Mouse (Mus musculus) R1 (cell line): ENCODE results near the gene Wbp2nl.
"Not testable (repeated sequence)": the region's sequence is repeated elsewhere in the genome, so short reads cannot be mapped to it uniquely, and the experiment has no call there.

ENCODE experiments used
- DNase-seq: peaks from one replicate; pipeline ENCODE4 v3.0.0-alpha.2; 2018; ENCODE audit warnings: low read depth, low spot score

Wbp2nl gene

GRCm38 (mm10) chr15:82348258-82348998 lies 49.7 kb downstream of the Wbp2nl start:
- DNase-seq, result no peak

DNA sequence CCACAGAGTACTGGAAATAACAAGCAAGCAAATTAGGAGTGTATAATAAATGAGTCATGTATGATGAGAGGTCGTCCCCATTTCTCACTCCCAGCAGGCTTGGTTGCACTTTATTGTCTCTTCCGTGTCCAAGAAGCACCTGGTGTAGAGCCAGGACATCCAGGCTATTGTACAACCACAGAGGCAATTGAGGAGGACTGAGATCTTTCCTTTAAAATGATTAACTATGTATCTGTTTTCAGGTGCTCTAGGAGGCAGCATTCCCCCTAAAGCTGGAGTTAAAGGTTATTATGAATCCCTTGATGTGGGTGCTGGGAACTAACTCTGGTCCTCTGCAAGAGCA lies 50.2 kb downstream of the Wbp2nl start:
- no peak for DNase-seq

DNA sequence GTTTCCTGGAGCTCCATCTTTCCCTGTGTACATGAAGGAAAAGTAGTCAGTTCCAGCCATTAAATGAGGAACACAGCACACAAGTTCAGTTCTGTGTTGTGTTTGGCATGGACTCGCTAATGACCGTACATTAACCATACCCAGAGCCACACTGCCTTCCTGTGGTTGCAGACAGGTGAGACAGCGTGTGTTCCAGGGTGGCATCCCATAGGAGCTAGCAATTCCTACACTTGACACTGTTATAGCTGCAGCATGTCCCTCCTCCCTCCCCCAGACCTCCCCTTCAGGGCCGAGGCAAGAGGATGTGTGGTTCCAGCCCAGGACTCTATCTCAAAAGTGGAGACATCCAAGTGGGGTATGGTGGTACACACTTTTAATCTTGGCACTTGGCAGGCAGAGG lies 51.6 kb downstream of the Wbp2nl start:
- no peak for DNase-seq

DNA sequence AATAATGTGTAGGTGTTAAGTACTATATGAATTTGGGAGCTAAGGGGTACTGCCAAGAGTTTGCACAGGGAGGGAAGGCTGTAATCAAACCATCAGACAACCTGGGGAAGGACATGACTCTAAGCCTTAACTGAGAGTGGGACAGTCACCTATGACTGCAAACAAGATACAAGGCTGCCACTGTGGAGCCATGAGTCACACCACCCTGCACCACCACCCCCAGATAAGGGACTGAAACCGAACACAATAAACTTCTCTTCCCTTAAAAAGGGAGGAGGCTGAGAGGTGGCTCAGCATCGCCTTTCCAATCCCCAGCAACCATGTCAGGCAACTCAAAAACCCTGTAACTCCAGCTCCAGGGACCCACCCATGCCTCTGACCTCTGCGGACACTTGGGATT lies 52.7 kb downstream of the Wbp2nl start:
- no peak for DNase-seq

- peak; percentile 69 for DNase-seq
Observed at GRCm38 (mm10) chr15:82353078-82353744, 54.5 kb downstream of the Wbp2nl start.

GRCm38 (mm10) chr15:82353745-82354113 lies 55.0 kb downstream of the Wbp2nl start:
- DNase-seq, result no peak

DNA sequence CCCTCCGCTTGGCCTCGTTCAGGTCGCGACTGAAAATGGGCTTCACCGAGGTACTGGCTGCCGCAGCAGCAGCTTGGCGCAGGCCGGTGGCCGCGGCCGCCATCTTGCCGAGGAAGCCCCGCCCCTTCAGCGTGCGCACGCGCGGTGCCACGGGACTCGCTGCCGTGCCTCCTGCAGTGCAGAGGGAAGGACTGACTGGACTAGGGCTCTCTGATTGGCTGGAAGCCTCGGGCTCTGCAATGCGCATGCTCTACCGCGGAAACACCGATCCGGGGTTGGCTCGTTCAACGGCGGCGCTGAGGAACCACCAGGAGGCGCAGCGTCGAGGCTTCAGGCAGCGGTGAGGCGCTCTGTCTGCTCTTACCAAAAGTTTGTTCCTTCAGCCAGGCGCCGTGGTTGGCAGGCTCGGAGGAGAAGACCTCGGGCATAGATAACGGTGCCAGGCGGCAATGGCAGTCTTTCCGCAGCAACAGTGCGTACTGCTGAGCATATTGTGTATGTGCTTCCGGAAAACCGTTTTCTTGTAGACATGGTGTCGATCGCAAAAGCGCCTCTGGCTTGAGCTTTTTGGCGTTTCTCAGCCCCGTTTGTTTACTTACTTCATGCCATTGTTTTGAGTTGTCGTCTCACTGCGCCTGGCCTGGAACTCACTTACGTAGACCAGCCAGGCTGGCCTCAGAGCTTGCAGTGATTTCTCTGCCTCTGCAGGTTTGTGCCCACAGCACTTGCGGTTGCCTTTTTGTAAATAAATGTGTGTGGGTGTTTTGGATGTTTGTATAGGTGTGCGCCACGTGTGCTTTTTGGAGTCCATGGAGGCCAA lies 55.6 kb downstream of the Wbp2nl start, which contains the start of gene Ndufa6:
Gene Ndufa6, minus strand, starts transcription at position 197 of the 820 bp plus-strand sequence.
- DNase-seq, result peak; percentile 98

GRCm38 (mm10) chr15:82358431-82359260 lies 59.9 kb downstream of the Wbp2nl start:
- no peak for DNase-seq

DNA sequence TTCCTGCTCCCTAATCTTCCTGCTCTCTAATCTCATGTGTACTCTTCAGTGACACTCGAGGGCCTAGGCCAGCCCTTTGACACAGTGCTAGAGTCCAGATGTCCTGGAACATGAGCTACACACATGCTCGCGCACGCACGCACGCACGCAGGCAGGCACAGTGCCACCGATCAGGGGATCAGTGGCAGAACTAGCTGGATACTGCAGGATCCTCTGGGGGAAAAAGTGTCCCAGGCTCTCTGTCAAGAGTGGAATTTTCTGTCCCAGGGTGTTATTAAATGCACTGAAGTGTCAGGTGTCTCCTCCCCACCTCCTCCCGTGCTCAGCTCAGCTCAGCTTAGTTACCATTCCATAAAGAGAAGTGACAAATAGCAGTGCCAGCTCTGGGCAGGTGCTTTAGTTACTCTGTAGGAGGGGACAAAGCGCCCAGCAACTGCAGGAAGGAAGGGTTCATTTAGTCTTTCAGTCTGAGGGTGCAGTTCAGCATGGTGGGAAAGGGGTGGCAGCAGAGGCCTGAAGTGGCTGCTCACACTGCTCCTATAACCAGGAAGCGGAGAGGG lies 62.8 kb downstream of the Wbp2nl start:
- peak; percentile 74 for DNase-seq

- DNase-seq, result no peak
Observed at GRCm38 (mm10) chr15:82362234-82362633, 63.5 kb downstream of the Wbp2nl start.

DNA sequence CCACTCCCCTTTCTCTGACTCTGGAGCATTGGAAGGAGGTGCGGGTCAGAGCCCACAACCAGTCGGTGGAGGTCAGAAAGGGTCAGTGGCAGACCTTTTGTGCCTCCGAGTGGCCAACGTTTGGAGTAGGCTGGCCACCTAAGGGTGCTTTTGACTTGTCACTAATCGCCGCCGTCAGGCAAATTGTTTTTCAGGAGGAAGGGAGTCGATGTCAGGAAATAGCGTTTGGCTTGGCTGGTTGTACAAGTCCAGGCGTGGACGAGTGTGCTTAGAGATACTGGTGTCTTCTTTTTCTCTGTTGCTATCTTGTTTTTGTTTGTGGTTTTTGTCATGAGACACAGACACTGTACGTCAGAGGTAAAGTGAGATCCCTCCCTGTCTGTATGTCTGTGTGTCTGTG lies 65.0 kb downstream of the Wbp2nl start:
- DNase-seq, result not testable (repeated sequence)
